Mouse (Mus musculus): ENCODE results near the gene Slc22a3. TPM values are rescaled to one million over a fixed set of nuclear protein-coding genes. Genes with fewer than 3 reads are reported as not detected.

Gene Slc22a3
- total RNA-seq, 2 experiments from 2014 or later: 2.1 to 2.2 TPM

Other genes starting within 250 kb of the Slc22a3 start
- 10 to 100 TPM; 45.9 to 50.9 TPM for gene Map3k4, start 188.9 kb downstream of the Slc22a3 start, total RNA-seq (2021)
- under 1 TPM in 1 of 2 experiments, not detected in 1; 0.21 TPM for gene Plg, start 129.1 kb downstream of the Slc22a3 start, total RNA-seq (2021)
- 1 to 10 TPM in 1 of 2 experiments, under 1 TPM in 1; 0.86 to 1.7 TPM for gene Slc22a2, start 76.4 kb upstream of the Slc22a3 start, total RNA-seq (2021)
- 1 to 10 TPM in 1 of 2 experiments, not detected in 1; 1.2 TPM for gene Slc22a1, start 168.1 kb upstream of the Slc22a3 start, total RNA-seq (2021)

All from left cerebral cortex, adult 18-20 months (tissue).